Mouse (Mus musculus) right cerebral cortex, postnatal 10 days (tissue): Measurements from ENCODE around the gene Nubpl.

Source experiments
- DNase-seq, 2 experiments: peaks; one replicate each; pipeline ENCODE4 v3.0.0; 2021; ENCODE audit warnings: low spot score in 2 of 2

Nubpl gene

DNA sequence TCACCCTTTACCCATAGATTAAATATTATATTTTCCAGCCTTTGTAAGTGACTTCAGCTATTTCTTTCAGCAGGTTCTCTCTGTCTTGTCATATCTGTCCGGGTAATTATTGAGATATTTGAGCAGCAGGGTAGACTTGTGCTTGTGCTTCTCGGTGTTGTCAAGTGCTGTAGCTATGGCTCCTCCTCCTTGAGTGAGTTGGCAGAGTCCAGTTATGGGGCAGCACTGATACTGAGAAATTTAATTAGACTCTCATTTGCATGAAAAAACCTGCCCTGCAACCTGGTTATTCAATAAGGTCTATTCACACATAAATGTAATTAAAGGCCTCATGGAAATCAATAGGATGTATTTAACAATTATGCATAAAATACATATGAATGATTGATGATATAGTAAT, 145.2 kb downstream of the Nubpl start:
- DNase-seq: no peak

DNA sequence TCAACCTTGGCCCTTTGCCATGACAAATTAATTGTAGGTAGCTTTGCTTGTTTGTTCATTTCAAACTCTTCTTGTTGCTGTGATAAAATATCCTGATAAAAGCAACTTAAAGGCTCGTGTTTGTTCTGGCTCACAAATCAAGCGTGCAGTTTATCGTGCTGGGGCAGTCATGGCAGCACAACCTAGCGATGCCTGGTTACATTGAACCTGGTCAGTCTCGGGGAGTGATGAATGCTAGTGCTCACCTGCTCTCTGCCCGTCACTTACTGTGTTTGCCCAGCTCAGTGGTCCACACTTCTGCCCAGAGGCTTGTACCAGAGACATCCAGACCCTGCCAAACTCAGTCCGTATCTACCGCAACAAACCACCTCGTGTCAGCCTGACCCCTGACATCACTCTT, 149.9 kb downstream of the Nubpl start:
- DNase-seq: no peak

DNA sequence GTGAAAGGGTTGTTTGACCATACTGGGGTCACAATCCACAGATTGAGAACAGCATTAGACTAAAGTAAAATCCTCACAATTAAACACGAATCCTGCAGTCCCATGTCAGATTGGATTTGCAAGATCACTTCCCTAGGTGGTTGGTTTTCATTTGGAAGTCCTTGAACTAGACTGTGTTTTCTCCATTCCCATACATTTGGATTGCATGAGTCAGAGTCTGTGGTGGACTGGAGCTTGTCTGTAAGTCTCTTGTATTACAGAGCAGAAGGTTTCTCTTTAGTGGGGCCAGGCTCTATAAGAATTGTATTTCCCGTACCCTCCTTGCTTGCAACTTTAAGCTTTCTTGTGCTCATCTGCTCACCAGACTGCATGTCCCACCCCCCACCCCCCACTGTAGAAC, 151.0 kb downstream of the Nubpl start:
- DNase-seq: no peak

DNA sequence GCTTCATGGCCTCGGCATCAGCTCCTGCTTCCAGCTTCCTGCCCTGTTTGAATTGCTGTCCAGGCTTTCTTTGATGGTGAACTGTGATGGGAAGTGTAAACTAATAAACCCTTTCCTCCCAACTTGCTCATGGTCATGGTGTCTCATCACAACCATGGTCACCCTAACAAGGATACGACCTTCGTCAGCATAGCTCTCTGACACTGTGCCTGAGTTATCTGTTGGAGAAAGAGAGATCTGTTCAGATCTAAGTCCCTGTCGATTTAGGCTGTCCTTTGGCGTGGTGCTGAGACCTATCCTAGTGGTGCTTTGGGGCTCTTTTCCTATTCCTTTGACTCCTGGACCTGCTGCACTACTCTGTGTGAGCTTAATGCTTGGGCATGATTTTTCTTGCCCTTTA, 156.6 kb downstream of the Nubpl start:
- DNase-seq: no peak

DNA sequence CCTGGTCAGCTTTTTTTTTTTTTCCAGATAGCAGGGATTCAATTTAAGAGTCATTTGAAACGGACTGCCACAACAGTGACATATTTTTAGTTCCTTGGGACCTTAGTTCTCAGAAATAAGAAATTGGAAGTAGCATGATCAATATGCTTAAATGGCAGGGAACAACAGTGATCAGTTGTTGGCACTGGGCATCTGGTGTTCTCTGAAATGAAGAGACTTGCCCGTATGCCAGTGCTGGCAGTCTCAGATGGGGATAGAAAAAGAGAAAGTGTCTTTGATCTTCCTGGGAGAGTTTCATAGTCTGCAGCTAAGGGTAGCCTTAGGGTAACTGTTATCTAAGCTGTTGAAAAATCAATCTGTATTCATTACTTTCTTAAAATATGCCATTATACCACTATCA, 170.6 kb downstream of the Nubpl start:
- DNase-seq: no peak

DNA sequence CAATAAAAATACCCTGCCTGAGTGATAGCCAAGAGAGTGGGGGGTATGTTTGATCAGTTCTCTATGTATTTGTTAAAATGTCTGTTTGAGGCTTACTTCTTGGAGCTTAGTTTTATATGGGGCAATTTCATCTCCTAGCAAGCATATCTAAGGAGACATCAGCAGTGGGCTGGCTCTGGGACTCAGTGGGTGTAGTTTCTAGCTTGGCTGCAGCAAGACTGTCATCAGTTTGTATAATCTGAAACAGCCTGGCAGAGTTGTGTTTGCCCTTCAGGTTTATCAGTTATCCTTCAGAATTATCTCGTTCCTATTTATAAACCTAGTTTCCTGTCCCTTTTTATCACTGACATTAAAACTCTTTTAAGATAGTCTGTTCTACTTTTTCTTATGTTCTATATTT, 175.3 kb downstream of the Nubpl start:
- DNase-seq: no peak

DNA sequence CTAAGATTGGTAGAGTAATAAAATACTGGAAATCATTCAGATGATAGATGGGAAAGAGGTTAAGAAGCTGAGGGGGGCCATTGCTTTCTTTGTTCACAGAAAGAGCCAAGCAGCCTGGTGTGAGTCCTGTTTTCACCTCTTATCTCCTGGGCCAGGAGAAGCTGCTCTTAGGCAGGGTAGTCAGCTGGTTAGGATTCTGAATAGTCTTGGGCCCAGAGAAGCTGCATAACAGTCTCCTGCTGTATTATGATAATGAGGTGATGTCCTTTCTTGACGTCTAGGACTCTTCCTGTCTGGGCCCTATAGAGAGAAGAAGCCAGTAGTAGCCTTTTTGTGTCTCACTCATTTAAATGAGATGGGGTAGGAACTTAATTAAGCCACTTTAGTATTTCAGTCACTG, 178.8 kb downstream of the Nubpl start:
- DNase-seq: no peak

DNA sequence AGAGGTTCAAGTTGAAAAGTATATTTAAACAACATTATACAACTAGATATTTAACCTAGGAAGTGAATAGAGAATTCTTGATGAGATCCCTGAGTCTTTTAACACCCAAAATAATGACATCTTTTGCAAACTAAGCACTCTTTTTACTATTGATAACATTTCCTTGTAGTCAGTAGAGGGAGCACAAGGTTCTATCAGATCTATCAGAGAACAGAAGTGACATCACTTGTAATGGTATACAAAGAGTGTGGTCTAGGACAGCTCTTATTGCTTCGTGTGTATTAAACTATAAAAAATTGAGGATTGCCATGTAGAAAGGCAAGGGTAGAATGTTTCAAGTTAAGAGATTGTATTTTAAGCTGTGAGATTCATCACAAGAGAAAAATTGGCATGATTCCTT, 183.7 kb downstream of the Nubpl start:
- DNase-seq: no peak

DNA sequence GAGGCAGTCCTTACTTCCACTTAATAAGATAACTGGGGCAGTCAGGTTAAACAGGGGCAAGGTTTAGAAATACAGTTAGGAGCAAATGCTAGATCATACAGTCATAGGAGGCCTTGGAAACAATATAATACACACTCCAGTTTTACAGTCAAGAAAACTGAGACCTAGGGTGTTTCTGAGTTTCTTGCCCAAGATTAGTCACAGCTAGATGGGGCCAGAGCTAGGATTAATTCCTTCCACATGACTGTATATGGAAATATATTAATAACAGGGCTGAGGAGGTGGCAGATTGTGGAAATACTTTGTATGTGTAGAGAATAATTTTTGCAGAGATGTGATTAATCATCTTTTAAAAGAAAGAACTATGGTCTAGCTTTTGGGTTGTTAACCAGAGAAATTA, 186.9 kb downstream of the Nubpl start:
- DNase-seq: no peak

DNA sequence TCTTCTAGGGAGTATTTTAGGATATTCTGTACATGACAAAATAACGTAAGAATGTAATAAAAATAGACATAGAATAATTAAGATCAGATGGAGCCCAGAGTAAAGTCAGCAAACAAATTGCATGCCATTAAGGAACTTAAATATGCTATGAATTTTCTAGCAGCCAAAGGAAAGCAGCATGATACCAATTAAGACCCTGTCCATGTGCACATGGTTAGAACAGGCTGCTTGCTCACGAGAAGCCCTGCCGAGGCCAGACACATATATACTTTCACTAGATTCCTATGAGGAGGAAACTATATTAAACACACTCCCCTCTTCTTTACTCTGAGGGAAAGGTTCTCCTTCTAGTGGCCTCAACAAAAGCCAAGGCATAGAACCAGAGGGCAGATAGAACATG, 189.3 kb downstream of the Nubpl start:
- DNase-seq: no peak

DNA sequence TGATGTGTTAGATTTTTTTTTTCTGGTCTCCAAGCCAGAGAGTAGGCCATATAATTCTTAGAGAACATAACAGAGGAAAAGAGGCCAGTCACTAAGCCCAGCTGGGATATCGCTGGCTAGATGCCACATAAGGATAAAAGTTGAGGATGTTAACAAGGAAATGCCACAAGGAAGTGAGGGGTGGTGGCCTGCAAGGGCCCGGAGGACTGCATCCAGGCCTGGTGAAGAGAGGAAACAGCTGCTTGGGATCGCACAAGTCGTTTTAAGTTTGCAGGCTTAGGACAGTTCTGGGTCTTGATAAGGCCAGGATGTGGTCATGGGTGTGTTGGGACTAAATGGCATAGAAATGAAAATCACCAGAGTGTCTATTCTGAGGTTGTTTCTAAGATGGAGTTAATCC, 191.0 kb downstream of the Nubpl start:
- DNase-seq: no peak

DNA sequence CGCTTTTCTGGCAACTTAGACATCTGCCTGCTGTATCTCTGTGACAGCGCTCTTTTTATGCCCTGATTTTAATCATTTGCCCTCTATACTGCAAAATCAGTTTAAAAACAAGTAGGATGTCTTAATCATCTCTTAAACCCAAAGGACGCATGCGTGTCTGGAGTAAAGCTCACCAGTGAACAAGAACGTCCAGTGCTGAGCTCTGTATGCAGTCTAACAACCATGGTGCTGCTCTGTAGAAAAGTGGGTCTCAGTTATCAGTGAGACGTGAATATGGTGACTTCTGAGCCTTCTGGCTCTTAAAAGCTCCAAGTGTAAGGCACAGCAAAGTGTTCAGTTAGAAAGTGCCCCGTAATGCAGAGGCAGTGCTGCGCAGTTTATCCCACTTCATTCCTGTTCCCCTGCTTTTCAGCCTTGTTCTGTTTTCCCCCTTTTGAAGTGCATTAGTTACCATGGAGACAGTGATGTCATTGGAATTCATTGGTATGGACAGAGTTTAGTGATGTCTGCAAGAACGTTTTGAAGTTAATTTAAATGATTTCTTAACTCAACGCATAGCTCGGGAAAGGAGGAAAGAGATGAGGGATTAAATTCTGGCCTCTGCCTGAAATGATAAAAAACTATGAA, 191.5 kb downstream of the Nubpl start:
- DNase-seq: no peak

DNA sequence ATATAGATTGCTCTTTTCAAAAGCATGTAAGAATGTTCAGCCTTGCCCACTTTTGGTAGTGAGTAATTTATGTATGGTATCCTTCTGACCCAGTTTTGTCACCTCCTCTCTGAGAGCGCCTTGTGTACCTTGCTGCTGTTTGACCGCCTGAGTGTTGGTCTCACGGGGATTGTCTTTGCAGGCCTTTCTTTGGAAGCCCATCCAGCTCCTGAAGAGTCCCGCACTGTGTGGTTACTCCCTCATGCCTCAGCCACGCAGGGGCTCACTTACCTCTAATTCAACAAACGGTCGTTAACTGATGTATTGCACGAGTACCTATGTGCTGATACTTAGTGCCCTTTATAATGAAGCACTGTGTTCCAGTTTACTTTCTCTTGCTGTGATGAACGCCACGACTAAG, 192.1 kb downstream of the Nubpl start:
- DNase-seq: no peak

DNA sequence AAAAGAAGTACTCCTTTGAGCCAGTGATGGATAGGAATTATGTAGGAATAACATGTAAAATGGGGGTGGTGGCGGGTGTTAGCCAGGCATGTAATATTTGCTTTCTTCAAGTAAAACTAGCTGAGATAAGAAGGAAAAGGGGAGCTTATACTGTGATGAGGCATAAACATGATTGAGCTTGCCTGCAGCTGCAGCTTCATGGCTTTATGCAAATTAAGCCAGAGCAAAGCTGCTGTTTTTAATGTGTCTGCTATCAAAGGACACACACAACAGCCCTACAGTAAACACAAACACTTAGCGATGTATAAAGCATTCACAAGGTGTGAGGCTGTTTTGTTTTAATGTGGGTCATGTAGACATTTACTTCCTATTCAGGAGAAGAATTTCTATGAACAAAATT, 196.4 kb downstream of the Nubpl start:
- no peak for DNase-seq

DNA sequence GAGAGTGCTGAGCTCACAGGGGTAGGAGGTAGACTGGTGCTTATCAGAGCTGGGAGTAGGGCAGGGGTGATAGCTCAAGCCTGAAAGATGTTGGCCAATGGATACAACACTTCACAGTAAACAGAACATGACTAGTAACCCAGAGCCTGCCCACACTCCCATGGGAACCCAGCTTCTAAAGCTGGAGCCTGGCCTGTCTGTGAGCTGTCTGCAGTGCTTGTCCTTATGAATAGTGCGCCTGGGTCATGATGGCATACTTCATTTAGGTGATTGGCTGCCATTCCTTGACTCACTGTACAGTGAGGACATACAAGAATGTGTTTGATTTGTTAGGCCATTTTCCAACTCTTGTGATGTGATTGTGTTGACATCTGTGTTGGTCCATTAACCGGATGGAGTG, 200.5 kb downstream of the Nubpl start:
- no peak for DNase-seq

DNA sequence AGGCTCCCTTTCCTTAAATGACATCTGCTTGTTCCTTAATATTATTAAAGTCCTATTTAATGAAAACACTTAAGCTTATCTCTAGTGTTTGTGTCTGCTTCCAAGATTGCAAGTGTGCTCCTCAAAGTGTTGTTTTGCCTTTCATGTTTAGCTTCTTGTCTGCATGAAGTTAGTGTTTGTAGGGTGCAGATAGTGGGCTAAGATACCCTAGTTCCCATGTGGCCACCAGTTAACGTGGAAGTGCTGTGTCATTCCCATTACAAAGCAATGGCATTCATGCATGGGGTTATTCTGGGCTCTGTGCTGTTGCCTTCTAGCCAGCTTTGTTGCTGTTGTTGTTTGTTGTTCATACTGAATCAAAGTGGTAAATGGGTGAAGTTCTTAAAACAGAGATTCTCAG, 201.1 kb downstream of the Nubpl start:
- DNase-seq: no peak

DNA sequence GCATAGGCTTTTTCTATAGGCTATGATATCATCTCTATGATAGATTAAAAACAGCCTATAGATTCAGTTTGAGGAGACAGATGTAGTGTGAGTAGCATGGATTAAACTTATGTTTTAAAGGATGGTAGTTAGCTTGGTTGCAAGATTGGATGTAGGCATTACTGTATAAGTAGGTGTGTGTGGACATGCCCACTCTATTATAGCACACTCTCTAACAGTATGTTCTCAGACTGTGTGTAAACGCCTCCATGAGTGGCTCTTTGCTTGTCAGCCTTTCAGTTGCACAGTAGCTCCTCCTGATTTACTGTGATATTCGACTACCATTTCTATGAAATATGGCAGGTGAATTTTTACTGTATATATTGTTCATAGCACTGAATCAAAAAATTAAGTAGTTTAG, 205.4 kb downstream of the Nubpl start:
- DNase-seq: no peak

DNA sequence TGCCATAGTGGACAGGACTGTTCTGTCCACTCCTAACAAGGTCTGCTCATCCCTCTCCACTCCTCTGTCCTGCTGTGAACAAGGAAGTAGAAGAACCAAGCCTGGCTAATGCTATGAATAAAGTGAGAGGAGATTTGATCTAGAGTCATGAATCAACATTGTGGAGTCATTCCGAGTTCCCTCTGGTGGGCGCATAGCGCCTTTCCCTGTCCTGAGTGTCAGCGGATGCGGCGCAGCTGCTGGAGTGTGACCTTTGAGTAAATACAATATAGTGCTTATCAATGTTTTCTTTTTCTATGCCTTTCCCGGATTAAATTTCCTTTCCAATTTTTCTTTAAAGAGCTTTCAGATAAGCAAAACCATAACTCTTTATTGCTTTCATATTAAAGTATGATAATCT, 208.8 kb downstream of the Nubpl start:
- no peak for DNase-seq

DNA sequence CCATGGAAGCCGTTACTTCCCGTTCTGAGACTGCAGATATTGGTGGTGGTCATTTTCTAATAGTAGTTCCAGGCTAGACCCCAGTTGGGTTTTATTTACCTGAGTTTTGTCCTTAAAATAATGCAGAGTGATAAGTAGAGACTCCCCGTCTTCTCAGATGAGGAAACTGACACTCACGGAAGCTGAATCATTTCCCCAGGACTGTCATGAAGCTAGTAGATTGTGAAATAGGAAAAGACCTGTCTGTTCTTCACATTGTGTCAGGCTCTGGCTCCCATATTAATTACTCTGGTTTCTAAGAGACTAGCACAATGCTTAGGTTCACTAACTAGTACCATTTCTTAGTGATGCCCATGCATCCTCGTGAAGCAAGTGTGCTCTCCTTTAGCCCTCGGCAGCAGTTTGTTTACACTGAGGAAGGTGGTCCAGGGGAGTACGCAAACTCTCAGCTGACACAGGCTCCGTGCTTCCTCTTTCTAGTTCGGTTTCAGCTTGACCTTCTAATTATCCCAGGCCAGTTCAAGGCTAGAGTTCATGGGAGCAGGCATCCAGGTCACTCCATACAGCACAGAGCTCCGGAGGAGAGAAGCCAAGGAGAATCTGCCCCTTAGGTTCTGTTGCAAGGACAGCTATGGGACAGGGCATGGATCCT, 209.9 kb downstream of the Nubpl start:
- no peak for DNase-seq

DNA sequence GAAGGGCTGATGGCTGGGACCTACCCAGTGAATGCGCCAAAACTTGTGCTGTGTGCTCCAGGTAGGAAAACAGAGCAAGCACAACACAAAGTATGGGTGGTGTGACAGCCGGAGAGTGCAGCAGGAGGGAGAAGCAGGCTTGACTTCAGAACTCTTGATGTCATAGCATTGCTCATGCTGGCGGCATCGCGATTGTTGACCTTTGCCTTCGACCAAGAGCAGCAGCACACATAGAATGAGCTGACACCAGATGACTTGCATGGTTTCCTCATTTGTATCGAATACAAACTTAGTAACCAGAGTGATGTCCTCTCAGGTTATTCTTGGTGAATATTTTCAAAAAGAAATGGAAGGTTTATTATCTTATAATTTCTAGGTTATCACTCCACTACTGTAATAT, 211.1 kb downstream of the Nubpl start:
- DNase-seq: no peak

DNA sequence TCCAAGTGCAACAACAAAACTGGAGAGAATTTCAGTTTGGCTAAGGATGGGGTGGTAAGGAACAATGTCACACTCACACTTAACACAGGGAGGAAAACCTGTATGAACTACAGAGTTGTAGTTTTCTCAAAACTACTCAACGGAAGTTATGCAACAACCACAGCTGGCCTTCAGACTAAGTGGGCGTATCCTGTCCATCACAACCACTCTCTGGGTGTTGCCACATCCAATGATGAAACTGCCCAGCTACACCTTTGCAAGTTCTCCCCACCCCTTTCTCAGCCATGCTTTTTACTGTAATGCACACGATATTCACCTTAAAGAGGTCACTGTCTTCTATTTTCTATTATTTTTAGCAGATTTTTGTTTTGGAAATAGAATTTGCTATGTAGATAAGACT, 217.3 kb downstream of the Nubpl start:
- no peak for DNase-seq

DNA sequence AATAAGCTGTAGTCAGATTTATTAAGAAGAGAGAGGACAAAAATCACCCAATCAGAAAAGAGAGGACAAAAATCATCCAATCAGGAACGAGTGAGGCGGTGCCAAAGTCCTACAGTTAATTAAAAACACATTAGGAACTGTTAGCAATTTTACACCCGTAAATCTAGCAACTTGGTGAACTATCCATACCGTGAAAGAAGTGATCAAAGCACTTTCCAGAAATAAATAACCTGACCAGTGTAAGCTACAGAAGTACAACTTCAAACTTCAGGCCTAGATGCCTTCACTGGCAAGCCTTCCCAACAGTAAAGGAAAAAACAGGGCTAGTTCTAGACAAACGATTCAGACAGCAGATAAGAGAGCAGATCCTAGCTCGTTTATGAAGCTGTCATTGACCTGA, 220.1 kb downstream of the Nubpl start:
- DNase-seq: no peak

DNA sequence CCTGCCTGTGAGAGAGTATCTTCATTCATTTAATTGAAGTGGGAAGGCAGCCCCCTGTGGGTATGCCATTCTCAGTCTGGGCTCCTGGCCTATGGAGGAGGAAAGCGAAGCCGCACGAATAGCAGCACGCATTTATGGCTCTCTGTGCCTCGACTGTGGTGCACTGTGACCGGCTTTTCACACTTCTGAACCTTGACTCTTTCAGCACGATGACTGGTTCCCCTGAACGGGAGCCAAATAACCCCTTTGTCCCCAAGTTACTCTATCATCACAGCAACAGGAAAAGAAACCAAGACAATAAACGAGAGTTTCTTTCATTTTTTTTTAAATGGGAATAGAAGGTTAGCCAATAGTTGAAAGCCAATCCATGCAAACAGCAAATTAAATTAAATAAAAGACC, 220.9 kb downstream of the Nubpl start:
- DNase-seq: no peak

DNA sequence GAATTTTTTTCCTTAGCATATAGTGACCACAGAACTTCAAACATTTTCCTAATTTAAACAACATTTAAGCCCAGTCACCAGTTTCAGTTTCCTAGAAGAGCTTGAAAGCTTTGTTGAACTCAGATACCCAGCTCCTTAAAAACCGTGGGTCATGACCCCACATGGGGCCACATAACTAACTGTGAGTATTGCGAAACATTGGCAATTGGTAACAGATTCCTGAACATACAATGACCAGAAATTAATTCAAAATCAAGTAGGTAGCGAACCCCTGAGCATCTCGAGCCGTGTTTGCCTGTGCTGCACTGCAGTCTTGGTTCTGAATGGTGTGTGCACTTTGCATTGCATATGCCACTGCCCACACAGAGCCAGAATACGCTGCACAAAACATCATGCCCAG, 221.6 kb downstream of the Nubpl start:
- no peak for DNase-seq
